Mouse (Mus musculus): ENCODE data around the gene Prol1. TPM values are rescaled to one million over a fixed set of nuclear protein-coding genes. Genes with fewer than 3 reads are reported as not detected.

The Prol1 gene
- total RNA-seq (2023) = not detected

DNA sequence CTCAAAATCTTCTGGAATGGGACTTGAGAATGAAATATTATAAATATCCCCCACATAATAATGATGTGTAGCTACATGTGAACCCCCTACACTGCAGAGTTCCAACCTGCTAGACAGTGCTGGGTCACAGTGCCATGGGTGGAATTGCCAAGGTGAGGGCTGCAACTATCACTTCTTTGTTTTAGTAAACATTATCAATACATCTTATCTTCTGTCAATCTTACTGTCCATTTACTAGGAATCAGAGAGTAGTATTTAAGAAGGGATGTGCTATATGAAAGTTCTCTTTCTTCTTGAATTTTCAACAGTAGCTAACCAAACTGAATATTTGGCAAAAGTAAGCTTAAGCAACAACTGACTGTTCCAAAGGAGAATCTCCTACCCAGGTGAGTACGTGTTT lies at the start of gene Prol1:
Gene Prol1, plus strand, starts transcription at position 301 of the 400 bp plus-strand sequence.

GRCm38 (mm10) chr5:88268619-88269018 lies 48.5 kb upstream of the Prol1 start, which contains the start of gene Gm7714:
Gene Gm7714, plus strand, starts transcription at chr5:88268919.

DNA sequence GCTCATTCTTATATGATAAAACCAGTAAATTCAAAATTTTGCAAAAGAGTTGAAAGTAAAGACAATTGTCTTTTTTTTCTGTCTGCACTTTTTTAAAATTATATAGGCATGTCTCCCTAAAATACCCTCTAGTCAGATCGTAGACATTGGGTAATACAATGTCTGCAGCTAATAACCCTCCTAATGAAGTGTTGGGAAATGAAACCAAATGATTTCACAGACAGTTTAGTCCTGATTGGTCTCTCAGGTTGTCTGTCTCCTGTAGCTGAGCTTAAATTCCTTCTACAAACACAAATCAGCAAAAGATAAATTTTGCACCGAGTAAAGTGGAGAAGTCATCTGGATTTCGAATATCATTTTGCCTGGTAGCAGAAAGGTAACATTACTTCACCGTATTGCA lies 58.7 kb downstream of the Prol1 start, which contains the start of gene Amtn:
Gene Amtn, plus strand, starts transcription at position 301 of the 400 bp plus-strand sequence.

Other genes starting within 250 kb of the Prol1 start
- gene Smr2, start 230.8 kb upstream of the Prol1 start, total RNA-seq (2023) = not detected
- not detected for gene Gm11116, start 205.8 kb upstream of the Prol1 start, total RNA-seq (2023)
- gene Gm11115, start 163.2 kb upstream of the Prol1 start, total RNA-seq (2023) = not detected
- not detected for gene Gm7714, start 48.4 kb upstream of the Prol1 start, total RNA-seq (2023)
- gene Amtn, start 58.8 kb downstream of the Prol1 start, total RNA-seq (2023) = not detected
- not detected for gene Ambn, start 138.7 kb downstream of the Prol1 start, total RNA-seq (2023)
- not detected for gene Enam, start 170.7 kb downstream of the Prol1 start, total RNA-seq (2023)
- 10 to 100 TPM; 20.4 to 56.6 TPM for gene Jchain, start 210.6 kb downstream of the Prol1 start, total RNA-seq (2023)
- 10 to 100 TPM; 25.8 to 27.8 TPM for gene Utp3, start 237.2 kb downstream of the Prol1 start, total RNA-seq (2023)
- gene Rufy3, start 247.7 kb downstream of the Prol1 start, total RNA-seq (2023) = 1 to 10 TPM; 7.3 to 8.2 TPM

Measured in neutrophil, adult 83 days (primary cell).